Mouse (Mus musculus) myocyte (in vitro differentiated cells): ENCODE results near the gene Srd5a1.

ENCODE experiments used
- MYOG ChIP-seq, 3 experiments: IDR thresholded peaks; one replicate each; pipeline ENCODE4 v1.6.1; 2011; ENCODE audit warnings: control low read depth in 2 of 3, low read depth in 2 of 3, mild to moderate bottlenecking in 2 of 3; ENCODE audit not compliant: insufficient read length in 2 of 3, control insufficient read depth in 1 of 3, insufficient read depth in 1 of 3
- POLR2A ChIP-seq: IDR thresholded peaks from one replicate; pipeline ENCODE4 v1.6.1; 2011; ENCODE audit warnings: low read depth, mild to moderate bottlenecking, control low read depth, moderate library complexity; ENCODE audit not compliant: insufficient read length
- REST ChIP-seq: IDR thresholded peaks from one replicate; pipeline ENCODE4 v1.6.1; 2011; ENCODE audit warnings: mild to moderate bottlenecking, control low read depth, moderate library complexity; ENCODE audit not compliant: insufficient read depth, insufficient read length
- TCF3 ChIP-seq: IDR thresholded peaks from one replicate; pipeline ENCODE4 v1.6.1; 2011; ENCODE audit warnings: low read depth, control low read depth; ENCODE audit not compliant: insufficient read length
- USF1 ChIP-seq: IDR thresholded peaks from one replicate; pipeline ENCODE4 v1.6.1; 2011; ENCODE audit warnings: low read depth, mild to moderate bottlenecking, control low read depth, moderate library complexity

DNA sequence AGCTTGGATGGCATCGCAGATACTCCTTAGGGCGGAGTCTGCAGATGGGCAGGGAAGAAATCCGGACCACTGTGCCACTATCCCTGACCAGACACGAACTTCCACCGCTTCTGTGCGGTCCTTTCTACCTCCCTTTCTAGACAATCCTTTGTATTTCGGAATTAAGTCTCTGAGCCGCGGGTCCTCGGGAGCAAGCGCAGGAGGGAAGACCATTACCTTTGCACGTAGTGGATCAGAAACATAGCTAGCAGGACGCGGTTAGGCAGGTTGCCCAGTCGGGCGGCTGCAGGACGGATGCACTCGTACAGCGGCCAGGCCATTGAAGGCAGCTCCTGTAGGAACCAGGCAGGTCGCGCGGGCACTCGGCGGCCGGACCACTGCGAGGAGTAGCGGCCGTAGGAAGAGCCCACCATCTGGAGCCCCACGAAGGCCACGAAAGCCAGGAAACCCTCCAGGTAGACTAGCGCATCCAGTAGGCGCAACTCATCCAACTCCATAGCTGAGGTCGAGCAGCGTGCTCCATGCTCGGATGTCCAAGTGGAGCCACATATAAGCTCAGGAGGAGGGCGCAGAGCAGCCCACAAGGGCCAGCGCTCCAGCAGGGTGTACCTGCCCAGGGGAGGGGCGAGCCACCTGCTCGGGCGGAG is 368 bp downstream of the Srd5a1 start:
- TF ChIP-seq POLR2A (no peak), USF1 (no peak), REST (no peak), MYOG (IDR thresholded peaks at IDR 0.05; ENCODE audit: control insufficient read depth in 1 of 3, insufficient read depth in 1 of 3, insufficient read length in 2 of 3, low read depth in 2 of 3) (no peak), TCF3 (no peak)
